Mouse (Mus musculus) inflammation-experienced regulatory T-cells, adult 6 months (primary cell): ENCODE measurements around the gene Rab26. TPM values are rescaled to one million over a fixed set of nuclear protein-coding genes. Genes with fewer than 3 reads are reported as not detected.
A peak's percentile ranks its signal among the peaks of the same experiment; 100 is the strongest.

Experiments used
- ATAC-seq: one replicate; pipeline ENCODE4 v1.8.0; 2017
- polyA plus RNA-seq, 3 experiments: library from polyadenylated mRNA; unstranded; fragments of 100-300 nt; shearing (Covaris generic); gene quantifications; one replicate each; pipeline ENCODE4 v1.2.1; 2017

Rab26 gene
- polyA plus RNA-seq, 3 experiments from 2014 or later = 1.1 to 6.5 (median 2.0) TPM

GRCm38 (mm10) chr17:24507129-24507664 lies 26.8 kb downstream of the Rab26 start:
- ATAC-seq = no peak

- no peak for ATAC-seq
Measured at GRCm38 (mm10) chr17:24506332-24507070, 27.5 kb downstream of the Rab26 start.

GRCm38 (mm10) chr17:24505286-24505955 lies 28.6 kb downstream of the Rab26 start:
- no peak for ATAC-seq

GRCm38 (mm10) chr17:24504085-24504484 lies 29.9 kb downstream of the Rab26 start:
- no peak for ATAC-seq

GRCm38 (mm10) chr17:24502208-24502607 lies 31.8 kb downstream of the Rab26 start:
- ATAC-seq = no peak

GRCm38 (mm10) chr17:24496026-24496425 lies 38.0 kb downstream of the Rab26 start:
- ATAC-seq = no peak

- ATAC-seq = no peak
Measured at GRCm38 (mm10) chr17:24495443-24495842, 38.6 kb downstream of the Rab26 start.

- no peak for ATAC-seq
Measured at GRCm38 (mm10) chr17:24494627-24495335, 39.2 kb downstream of the Rab26 start.

- no peak for ATAC-seq
Measured at GRCm38 (mm10) chr17:24490399-24490798, 43.6 kb downstream of the Rab26 start.

- ATAC-seq = no peak
Measured at GRCm38 (mm10) chr17:24489265-24490030, 44.6 kb downstream of the Rab26 start.

GRCm38 (mm10) chr17:24488662-24489264 lies 45.2 kb downstream of the Rab26 start:
- peak; percentile 35 for ATAC-seq

- no peak for ATAC-seq
Measured at GRCm38 (mm10) chr17:24488186-24488661, 45.8 kb downstream of the Rab26 start, which contains the start of gene Caskin1. Gene Caskin1, plus strand, starts transcription at chr17:24488601.

GRCm38 (mm10) chr17:24485090-24485860 lies 48.7 kb downstream of the Rab26 start:
- ATAC-seq = peak; percentile 32

- ATAC-seq = no peak
Measured at GRCm38 (mm10) chr17:24483495-24483894, 50.5 kb downstream of the Rab26 start.

- no peak for ATAC-seq
Measured at GRCm38 (mm10) chr17:24481027-24481815, 52.8 kb downstream of the Rab26 start.

GRCm38 (mm10) chr17:24480201-24480826 lies 53.7 kb downstream of the Rab26 start:
- ATAC-seq = no peak

- ATAC-seq = no peak
Measured at GRCm38 (mm10) chr17:24479431-24479830, 54.6 kb downstream of the Rab26 start.

- ATAC-seq = peak; percentile 96
Measured at GRCm38 (mm10) chr17:24478663-24479380, 55.2 kb downstream of the Rab26 start, which contains the start of gene Mlst8. Gene Mlst8, minus strand, starts transcription at chr17:24479078.
